Mouse (Mus musculus): ENCODE measurements around the gene Tysnd1.

The Tysnd1 gene

GRCm38 (mm10) chr10:61669289-61669688, 26.0 kb upstream of the Tysnd1 start:
- H3K27me3 ChIP-seq (ENCODE audit: control insufficient read depth, insufficient read depth, low read length, poor library complexity, severe bottlenecking), result no peaks in the 10 kb centered on the region
- no peak for DNase-seq (ENCODE audit: low read depth, low spot score)
- no peaks in the 10 kb centered on the region; the same call in 1 of the 2 replicates for H3K36me3 ChIP-seq (ENCODE audit: control insufficient read depth, insufficient read depth, low read length, poor library complexity, severe bottlenecking)

GRCm38 (mm10) chr10:61669896-61670295, 25.4 kb upstream of the Tysnd1 start:
- Histone ChIP-seq H3K36me3 (ENCODE audit: control insufficient read depth, insufficient read depth, low read length, poor library complexity, severe bottlenecking) (no peaks in the 10 kb centered on the region; the same call in 1 of the 2 replicates), H3K27me3 (ENCODE audit: control insufficient read depth, insufficient read depth, low read length, poor library complexity, severe bottlenecking) (no peaks in the 10 kb centered on the region)
- DNase-seq (ENCODE audit: low read depth, low spot score), result no peak

- peak; percentile 32 for DNase-seq (ENCODE audit: low read depth, low spot score)
- no peaks in the 10 kb centered on the region; the same call in 1 of the 2 replicates for H3K36me3 ChIP-seq (ENCODE audit: control insufficient read depth, insufficient read depth, low read length, poor library complexity, severe bottlenecking)
Observed at GRCm38 (mm10) chr10:61670758-61671157, 24.6 kb upstream of the Tysnd1 start.

GRCm38 (mm10) chr10:61675935-61676334, 19.4 kb upstream of the Tysnd1 start:
- no peaks in the 10 kb centered on the region for H3K36me3 ChIP-seq (ENCODE audit: control insufficient read depth, insufficient read depth, low read length, poor library complexity, severe bottlenecking)
- DNase-seq (ENCODE audit: low read depth, low spot score), result no peak
- no peaks in the 10 kb centered on the region for H3K27me3 ChIP-seq (ENCODE audit: control insufficient read depth, insufficient read depth, low read length, poor library complexity, severe bottlenecking)

More at GRCm38 (mm10) chr10:61670758-61671157, 24.6 kb upstream of the Tysnd1 start:
- H3K27me3 ChIP-seq (ENCODE audit: control insufficient read depth, insufficient read depth, low read length, poor library complexity, severe bottlenecking), result no peaks in the 10 kb centered on the region

- no peaks in the 10 kb centered on the region for H3K27me3 ChIP-seq (ENCODE audit: control insufficient read depth, insufficient read depth, low read length, poor library complexity, severe bottlenecking)
- DNase-seq (ENCODE audit: low read depth, low spot score), result no peak
Observed at GRCm38 (mm10) chr10:61679545-61679944, 15.8 kb upstream of the Tysnd1 start.

GRCm38 (mm10) chr10:61680015-61680913, 15.1 kb upstream of the Tysnd1 start, which contains the start of gene Sar1a:
Gene Sar1a (plus strand): TSS chr10:61680299.
- H3K27me3 ChIP-seq (ENCODE audit: control insufficient read depth, insufficient read depth, low read length, poor library complexity, severe bottlenecking), result no peaks in the 10 kb centered on the region
- peak; percentile 99 for DNase-seq (ENCODE audit: low read depth, low spot score)

More at GRCm38 (mm10) chr10:61679545-61679944, 15.8 kb upstream of the Tysnd1 start:
- H3K36me3 ChIP-seq (ENCODE audit: control insufficient read depth, insufficient read depth, low read length, poor library complexity, severe bottlenecking), result peaks cover 6% of the 10 kb centered on the region; the same call in 1 of the 2 replicates

GRCm38 (mm10) chr10:61689405-61689804, 5.9 kb upstream of the Tysnd1 start:
- DNase-seq (ENCODE audit: low read depth, low spot score), result no peak
- H3K36me3 ChIP-seq (ENCODE audit: control insufficient read depth, insufficient read depth, low read length, poor library complexity, severe bottlenecking), result peaks cover 21% of the 10 kb centered on the region

More at GRCm38 (mm10) chr10:61680015-61680913, 15.1 kb upstream of the Tysnd1 start, which contains the start of gene Sar1a:
- H3K36me3 ChIP-seq (ENCODE audit: control insufficient read depth, insufficient read depth, low read length, poor library complexity, severe bottlenecking), result peaks cover 6% of the 10 kb centered on the region; the same call in 1 of the 2 replicates

GRCm38 (mm10) chr10:61693563-61693962, 1.8 kb upstream of the Tysnd1 start:
- H3K36me3 ChIP-seq (ENCODE audit: control insufficient read depth, insufficient read depth, low read length, poor library complexity, severe bottlenecking), result peaks cover 16% of the 10 kb centered on the region

More at GRCm38 (mm10) chr10:61689405-61689804, 5.9 kb upstream of the Tysnd1 start:
- H3K27me3 ChIP-seq (ENCODE audit: control insufficient read depth, insufficient read depth, low read length, poor library complexity, severe bottlenecking), result no peaks in the 10 kb centered on the region

GRCm38 (mm10) chr10:61695703-61696559, 617 bp downstream of the Tysnd1 start:
- DNase-seq (ENCODE audit: low read depth, low spot score), result peak; percentile 33
- Histone ChIP-seq H3K36me3 (ENCODE audit: control insufficient read depth, insufficient read depth, low read length, poor library complexity, severe bottlenecking) (peaks cover 12% of the 10 kb centered on the region), H3K27me3 (ENCODE audit: control insufficient read depth, insufficient read depth, low read length, poor library complexity, severe bottlenecking) (no peaks in the 10 kb centered on the region)

More at GRCm38 (mm10) chr10:61693563-61693962, 1.8 kb upstream of the Tysnd1 start:
- DNase-seq (ENCODE audit: low read depth, low spot score), result no peak
- H3K27me3 ChIP-seq (ENCODE audit: control insufficient read depth, insufficient read depth, low read length, poor library complexity, severe bottlenecking), result no peaks in the 10 kb centered on the region

GRCm38 (mm10) chr10:61696560-61696823, 1.2 kb downstream of the Tysnd1 start:
- peaks cover 8% of the 10 kb centered on the region for H3K36me3 ChIP-seq (ENCODE audit: control insufficient read depth, insufficient read depth, low read length, poor library complexity, severe bottlenecking)
- no peaks in the 10 kb centered on the region for H3K27me3 ChIP-seq (ENCODE audit: control insufficient read depth, insufficient read depth, low read length, poor library complexity, severe bottlenecking)
- DNase-seq (ENCODE audit: low read depth, low spot score), result no peak

GRCm38 (mm10) chr10:61697028-61697427, 1.7 kb downstream of the Tysnd1 start:
- Histone ChIP-seq H3K36me3 (ENCODE audit: control insufficient read depth, insufficient read depth, low read length, poor library complexity, severe bottlenecking) (peaks cover 6% of the 10 kb centered on the region), H3K27me3 (ENCODE audit: control insufficient read depth, insufficient read depth, low read length, poor library complexity, severe bottlenecking) (no peaks in the 10 kb centered on the region)
- no peak for DNase-seq (ENCODE audit: low read depth, low spot score)

- DNase-seq (ENCODE audit: low read depth, low spot score), result no peak
- Histone ChIP-seq H3K36me3 (ENCODE audit: control insufficient read depth, insufficient read depth, low read length, poor library complexity, severe bottlenecking) (0 out of 2 replicates have a peak, but pooled peaks cover 2% of the 10 kb centered on the region), H3K27me3 (ENCODE audit: control insufficient read depth, insufficient read depth, low read length, poor library complexity, severe bottlenecking) (no peaks in the 10 kb centered on the region)
Observed at GRCm38 (mm10) chr10:61704663-61705062, 9.3 kb downstream of the Tysnd1 start.

GRCm38 (mm10) chr10:61706412-61707375, 11.4 kb downstream of the Tysnd1 start:
- Histone ChIP-seq H3K27me3 (ENCODE audit: control insufficient read depth, insufficient read depth, low read length, poor library complexity, severe bottlenecking) (no peaks in the 10 kb centered on the region), H3K36me3 (ENCODE audit: control insufficient read depth, insufficient read depth, low read length, poor library complexity, severe bottlenecking) (0 out of 2 replicates have a peak, but pooled peaks cover 2% of the 10 kb centered on the region)
- DNase-seq (ENCODE audit: low read depth, low spot score), result no peak

GRCm38 (mm10) chr10:61713601-61714000, 18.3 kb downstream of the Tysnd1 start:
- Histone ChIP-seq H3K36me3 (ENCODE audit: control insufficient read depth, insufficient read depth, low read length, poor library complexity, severe bottlenecking) (no peaks in the 10 kb centered on the region), H3K27me3 (ENCODE audit: control insufficient read depth, insufficient read depth, low read length, poor library complexity, severe bottlenecking) (no peaks in the 10 kb centered on the region)
- no peak for DNase-seq (ENCODE audit: low read depth, low spot score)
